ENCODE assay signal across 9 mouse cellular contexts in the genomic region with DNA sequence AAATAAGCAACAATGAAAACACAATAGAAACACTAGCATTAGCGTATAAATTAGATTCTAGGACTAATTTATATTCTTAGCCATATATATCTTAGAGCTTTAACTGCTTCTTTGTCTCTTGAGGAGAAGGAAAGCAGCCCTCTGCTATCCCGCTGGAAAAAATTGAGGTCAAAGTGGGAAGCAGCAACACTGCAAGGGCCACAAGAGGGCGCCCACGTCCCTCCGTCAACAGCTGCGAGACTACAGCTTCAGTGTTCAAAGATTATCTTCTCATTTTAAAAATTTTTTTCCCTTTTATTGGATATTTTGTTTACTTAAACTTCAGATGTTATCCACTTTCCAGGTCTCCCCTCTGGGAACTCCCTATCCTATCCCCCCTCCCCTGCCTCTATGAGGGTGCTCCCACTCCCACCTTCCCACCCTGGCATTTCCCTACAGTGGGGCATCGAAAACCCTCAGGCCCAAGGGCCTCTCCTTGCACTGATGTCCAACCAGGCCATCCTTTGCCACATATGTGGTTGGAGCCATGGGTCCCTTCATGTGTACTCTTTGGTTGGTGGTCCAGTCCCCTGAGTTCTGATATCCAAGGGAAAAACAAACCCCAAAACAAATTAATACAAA. TPM values are rescaled to one million over a fixed set of nuclear protein-coding genes. Genes with fewer than 3 reads are reported as not detected.
DNase-seq lines count a peak whose midpoint lies in the region; ATAC-seq and TF ChIP-seq lines count a peak whose summit lies in the region.
"Had no signal": no experiment of that assay in that cellular context is flagged by ENCODE, and none has a peak within 500 bp of the region (broad histone marks: within the 10 kb centered on the region; RNA-seq: fewer than 3 reads in every experiment).

No protein-coding gene starts in this region.

- H3K27me3 ChIP-seq in heart, adult 2 months (ENCODE audit: control insufficient read depth, insufficient read depth, low read length) = no peaks in the 10 kb centered on the region
- no peaks in the 10 kb centered on the region for H3K27me3 ChIP-seq in heart, embryonic 11.5 days (ENCODE audit: control insufficient read depth, insufficient read depth, low read length)
- no peaks in the 10 kb centered on the region for H3K27me3 ChIP-seq in hindbrain, embryonic 12.5 days
- no peaks in the 10 kb centered on the region for H3K27me3 ChIP-seq in midbrain, embryonic 14.5 days (ENCODE audit: control insufficient read depth, insufficient read depth, low read length)
- H3K27me3 ChIP-seq: lung, embryonic 15.5 days had no signal

- no peak overlapping the region for H3K9ac ChIP-seq in heart, adult 2 months (ENCODE audit: low read depth, low read length)
- H3K9ac ChIP-seq in heart, embryonic 11.5 days (ENCODE audit: low read depth, low read length) = no peak overlapping the region
- no peak overlapping the region for H3K9ac ChIP-seq in hindbrain, embryonic 12.5 days
- H3K9ac ChIP-seq in midbrain, embryonic 14.5 days (replicated peaks; ENCODE audit: low read length) = no peak overlapping the region
- H3K9ac ChIP-seq: lung, embryonic 15.5 days had no signal

- peak; percentile 77 to 86 for DNase-seq in heart, adult 2 months
- DNase-seq in left cerebral cortex, postnatal 10 days (ENCODE audit: extremely low spot score in 1 of 2, low spot score in 2 of 2) = peak; percentile 81 to 85
- peak; percentile 93 for DNase-seq in midbrain, embryonic 14.5 days
- peak; percentile 51 to 82 for DNase-seq in spleen, postnatal 10 days (ENCODE audit: low spot score in 2 of 2)

- TF ChIP-seq EP300 in heart, adult 2 months (IDR thresholded peaks at IDR 0.05; ENCODE audit: insufficient read depth, low read depth, low read length) = peak; percentile 92

- no peaks in the 10 kb centered on the region for H3K36me3 ChIP-seq in heart, adult 2 months (ENCODE audit: control insufficient read depth, insufficient read depth, low read length)
- no peaks in the 10 kb centered on the region for H3K36me3 ChIP-seq in heart, embryonic 11.5 days (ENCODE audit: control insufficient read depth, insufficient read depth, low read length)
- H3K36me3 ChIP-seq in hindbrain, embryonic 12.5 days = peaks cover 5% of the 10 kb centered on the region; the same call in 1 of the 2 replicates
- H3K36me3 ChIP-seq in midbrain, embryonic 14.5 days (ENCODE audit: control insufficient read depth, insufficient read depth, low read length) = 0 out of 2 replicates have a peak, but pooled peaks cover 4% of the 10 kb centered on the region
- H3K36me3 ChIP-seq: lung, embryonic 15.5 days had no signal

- H3K9me3 ChIP-seq in heart, embryonic 11.5 days (replicated peaks; ENCODE audit: control insufficient read depth, low read length) = no peaks in the 10 kb centered on the region
- H3K9me3 ChIP-seq in hindbrain, embryonic 12.5 days (replicated peaks) = no peaks in the 10 kb centered on the region
- H3K9me3 ChIP-seq in midbrain, embryonic 14.5 days (ENCODE audit: control insufficient read depth, low read length) = no peaks in the 10 kb centered on the region
- H3K9me3 ChIP-seq: lung, embryonic 15.5 days had no signal

- no peaks in the 10 kb centered on the region for H3K79me2 ChIP-seq in heart, adult 2 months (replicated peaks; ENCODE audit: control insufficient read depth, insufficient read depth, low read length)

- peaks cover 1% of the 10 kb centered on the region for H3K4me1 ChIP-seq in heart, adult 2 months (ENCODE audit: control insufficient read depth, insufficient read depth, low read length)
- H3K4me1 ChIP-seq in heart, embryonic 11.5 days (ENCODE audit: control insufficient read depth, insufficient read depth, low read length) = peaks cover 31% of the 10 kb centered on the region
- no peaks in the 10 kb centered on the region for H3K4me1 ChIP-seq in bone marrow, adult 2 months (ENCODE audit: control insufficient read depth, insufficient read depth, low read length)
- H3K4me1 ChIP-seq in embryonic fibroblast, embryonic 13.5 days (ENCODE audit: control insufficient read depth, insufficient read depth, low read length) = no peaks in the 10 kb centered on the region
- peaks cover 4% of the 10 kb centered on the region; the same call in 1 of the 2 replicates for H3K4me1 ChIP-seq in hindbrain, embryonic 12.5 days
- no peaks in the 10 kb centered on the region for H3K4me1 ChIP-seq in midbrain, embryonic 14.5 days (ENCODE audit: control insufficient read depth, insufficient read depth, low read length)

- no peak for TF ChIP-seq POLR2A in heart, adult 2 months (IDR thresholded peaks at IDR 0.05; ENCODE audit: insufficient read depth, low read depth, low read length)
- no peak for TF ChIP-seq POLR2A in bone marrow, adult 2 months (IDR thresholded peaks at IDR 0.05; ENCODE audit: borderline replicate concordance, control insufficient read depth, low read depth, low read length)
- no peak for TF ChIP-seq POLR2A in embryonic fibroblast, embryonic 13.5 days (IDR thresholded peaks at IDR 0.05; ENCODE audit: low read depth, low read length)

- no peak overlapping the region for H3K27ac ChIP-seq in heart, adult 2 months
- H3K27ac ChIP-seq in heart, embryonic 11.5 days (ENCODE audit: low read depth, low read length) = no peak overlapping the region
- no peak overlapping the region for H3K27ac ChIP-seq in bone marrow, adult 2 months (ENCODE audit: control insufficient read depth, insufficient read depth, low read depth, low read length, poor library complexity)
- no peak overlapping the region for H3K27ac ChIP-seq in embryonic fibroblast, embryonic 13.5 days (ENCODE audit: insufficient read depth, low read length)
- no peak overlapping the region for H3K27ac ChIP-seq in hindbrain, embryonic 12.5 days
- no peak overlapping the region for H3K27ac ChIP-seq in midbrain, embryonic 14.5 days (replicated peaks; ENCODE audit: low read depth, low read length)

- H3K4me3 ChIP-seq in heart, adult 2 months = no peak overlapping the region
- no peak overlapping the region for H3K4me3 ChIP-seq in heart, embryonic 11.5 days (ENCODE audit: low read depth, low read length)
- H3K4me3 ChIP-seq in bone marrow, adult 2 months (replicated peaks; ENCODE audit: control insufficient read depth, low read depth, low read length) = no peak overlapping the region
- no peak overlapping the region for H3K4me3 ChIP-seq in embryonic fibroblast, embryonic 13.5 days (ENCODE audit: insufficient read depth, low read length)
- no peak overlapping the region for H3K4me3 ChIP-seq in hindbrain, embryonic 12.5 days
- H3K4me3 ChIP-seq in midbrain, embryonic 14.5 days (replicated peaks; ENCODE audit: low read depth, low read length) = no peak overlapping the region
- H3K4me3 ChIP-seq: lung, embryonic 15.5 days had no signal

- intact Hi-C loops in heart, adult 2 months (cut with DNase I) = loop anchor here (1.0 kb wide), 1 partner anchor 195 kb away; no protein-coding TSS in a partner anchor
- intact Hi-C loops in left cerebral cortex, postnatal 10 days (cut with DNase I) = no loop called here

- WGBS in heart, adult 2 months = 16% methylated on average over 7 of the region's 7 CpGs
- WGBS in heart, embryonic 11.5 days (ENCODE audit: insufficient replicate concordance) = 13% methylated on average over 7 of the region's 7 CpGs
- 18% methylated on average over 7 of the region's 7 CpGs for WGBS in bone marrow, adult 2 months
- 14% methylated on average over 7 of the region's 7 CpGs for WGBS in hindbrain, embryonic 12.5 days
- 13% methylated on average over 7 of the region's 7 CpGs for WGBS in midbrain, embryonic 14.5 days

- TF ChIP-seq CTCF in heart, adult 2 months (IDR thresholded peaks at IDR 0.05) = peak; percentile 98
- peak; percentile 92 for TF ChIP-seq CTCF in bone marrow, adult 2 months (IDR thresholded peaks at IDR 0.05; ENCODE audit: control insufficient read depth, insufficient read depth, low read length)
- peak; percentile 95 for TF ChIP-seq CTCF in embryonic fibroblast, embryonic 13.5 days (IDR thresholded peaks at IDR 0.05; ENCODE audit: borderline replicate concordance, insufficient read depth, low read length)

- no peak for ATAC-seq in heart, embryonic 11.5 days (replicated peaks; ENCODE audit: insufficient number of reproducible peaks, low FRiP score, low TSS enrichment)
- peak; percentile 23; the same call in 1 of the 2 replicates for ATAC-seq in hindbrain, embryonic 12.5 days (ENCODE audit: low FRiP score)
- peak; percentile 44; the same call in 1 of the 2 replicates for ATAC-seq in midbrain, embryonic 14.5 days (ENCODE audit: low FRiP score, low TSS enrichment)

- no peak overlapping the region for H3K4me2 ChIP-seq in heart, embryonic 11.5 days
- H3K4me2 ChIP-seq in hindbrain, embryonic 12.5 days (replicated peaks) = no peak overlapping the region
- H3K4me2 ChIP-seq in midbrain, embryonic 14.5 days (ENCODE audit: low read length) = no peak overlapping the region
- H3K4me2 ChIP-seq: lung, embryonic 15.5 days had no signal

RNA-seq across cellular contexts. Expression of gene Arfgap2, which starts 21.2 kb away (rescaled TPM):
- total RNA-seq in heart, adult 2 months (2021) = 10 to 100 TPM; 54.7 to 58.2 TPM
- 35.0 and 43.2 TPM in 2 replicates for polyA plus RNA-seq in heart, adult 2 months (2012; rRNA removed)
- 56.7 and 64.1 TPM in 2 replicates for polyA plus RNA-seq in heart, embryonic 11.5 days (2014; fragmentation: Nextera tagmentation; extraction: Ambion mirVana)
- 31.3 and 47.4 TPM in 2 replicates for polyA plus RNA-seq in bone marrow, adult 2 months (2011; ENCODE audit: insufficient read depth, insufficient read length, low replicate concordance, missing spikeins)
- polyA plus RNA-seq in embryonic fibroblast, embryonic 13.5 days (2011; ENCODE audit: insufficient read length, low read depth, missing spikeins) = 50.4 and 67.0 TPM in 2 replicates
- 84.5 and 85.6 TPM in 2 replicates for polyA plus RNA-seq in hindbrain, embryonic 12.5 days (2016; fragmentation: Nextera tagmentation; extraction: Ambion mirVana)
- total RNA-seq in left cerebral cortex, postnatal 10 days (2021) = 10 to 100 TPM; 60.5 to 61.6 TPM
- polyA plus RNA-seq in midbrain, embryonic 14.5 days (2014; fragmentation: Nextera tagmentation; extraction: Ambion mirVana) = 64.2 and 71.8 TPM in 2 replicates

RNA-seq across cellular contexts. Expression of gene Pacsin3, which starts 30.2 kb away (rescaled TPM):
- total RNA-seq in heart, adult 2 months (2021) = 100 to 1,000 TPM; 141 to 157 TPM
- polyA plus RNA-seq in heart, adult 2 months (2012; rRNA removed) = 139 and 165 TPM in 2 replicates
- 18.6 and 19.5 TPM in 2 replicates for polyA plus RNA-seq in heart, embryonic 11.5 days (2014; fragmentation: Nextera tagmentation; extraction: Ambion mirVana)
- 2.6 and 6.7 TPM in 2 replicates for polyA plus RNA-seq in bone marrow, adult 2 months (2011; ENCODE audit: insufficient read depth, insufficient read length, low replicate concordance, missing spikeins)
- polyA plus RNA-seq in embryonic fibroblast, embryonic 13.5 days (2011; ENCODE audit: insufficient read length, low read depth, missing spikeins) = 22.0 and 25.5 TPM in 2 replicates
- polyA plus RNA-seq in hindbrain, embryonic 12.5 days (2016; fragmentation: Nextera tagmentation; extraction: Ambion mirVana) = 21.5 and 25.6 TPM in 2 replicates
- 10 to 100 TPM; 36.4 to 38.7 TPM for total RNA-seq in left cerebral cortex, postnatal 10 days (2021)
- polyA plus RNA-seq in midbrain, embryonic 14.5 days (2014; fragmentation: Nextera tagmentation; extraction: Ambion mirVana) = 8.2 and 11.4 TPM in 2 replicates

RNA-seq across cellular contexts. Expression of gene Ddb2, which starts 49.2 kb away (rescaled TPM):
- total RNA-seq in heart, adult 2 months (2021) = 1 to 10 TPM; 2.7 to 3.2 TPM
- polyA plus RNA-seq in heart, adult 2 months (2012; rRNA removed) = 8.5 and 12.6 TPM in 2 replicates
- 7.3 and 8.3 TPM in 2 replicates for polyA plus RNA-seq in heart, embryonic 11.5 days (2014; fragmentation: Nextera tagmentation; extraction: Ambion mirVana)
- 14.4 and 32.4 TPM in 2 replicates for polyA plus RNA-seq in bone marrow, adult 2 months (2011; ENCODE audit: insufficient read depth, insufficient read length, low replicate concordance, missing spikeins)
- 5.6 and 8.4 TPM in 2 replicates for polyA plus RNA-seq in embryonic fibroblast, embryonic 13.5 days (2011; ENCODE audit: insufficient read length, low read depth, missing spikeins)
- polyA plus RNA-seq in hindbrain, embryonic 12.5 days (2016; fragmentation: Nextera tagmentation; extraction: Ambion mirVana) = 10.6 and 13.4 TPM in 2 replicates
- total RNA-seq in left cerebral cortex, postnatal 10 days (2021) = 10 to 100 TPM; 10.2 to 11.3 TPM
- polyA plus RNA-seq in midbrain, embryonic 14.5 days (2014; fragmentation: Nextera tagmentation; extraction: Ambion mirVana) = 10.6 and 14.6 TPM in 2 replicates
